Mouse (Mus musculus): Measurements from ENCODE around the gene Trim62. TPM values are rescaled to one million over a fixed set of nuclear protein-coding genes. Genes with fewer than 3 reads are reported as not detected.

Trim62 gene
- 10.7 and 11.2 TPM in 2 replicates for polyA plus RNA-seq (2012; rRNA removed)

GRCm38 (mm10) chr4:128883379-128883781 is at the start of gene Trim62:
Trim62 (plus strand) TSS chr4:128883580.
- H3K4me3 ChIP-seq (ENCODE audit: insufficient read depth, low read length), result peak within 1 kb of the TSS; percentile 76
- TF ChIP-seq POLR2A (IDR thresholded peaks at IDR 0.05; ENCODE audit: extremely low read depth, insufficient read depth, low read length), result no peak
- TF ChIP-seq CTCF (IDR thresholded peaks at IDR 0.05; ENCODE audit: extremely low read depth, insufficient read depth, low read length), result no peak
- H3K4me1 ChIP-seq (ENCODE audit: control insufficient read depth, insufficient read depth, low read length), result no peaks in the 10 kb centered on the region
- H3K27ac ChIP-seq (ENCODE audit: insufficient read depth, low read length), result peak within 1 kb of the TSS; percentile 61; the same call in 1 of the 2 replicates

- no peak overlapping the region for H3K27ac ChIP-seq (ENCODE audit: insufficient read depth, low read length)
- no peak overlapping the region for H3K4me3 ChIP-seq (ENCODE audit: insufficient read depth, low read length)
- no peaks in the 10 kb centered on the region; the same call in 1 of the 2 replicates for H3K4me1 ChIP-seq (ENCODE audit: control insufficient read depth, insufficient read depth, low read length)
- TF ChIP-seq POLR2A (IDR thresholded peaks at IDR 0.05; ENCODE audit: extremely low read depth, insufficient read depth, low read length), result no peak
- TF ChIP-seq CTCF (IDR thresholded peaks at IDR 0.05; ENCODE audit: extremely low read depth, insufficient read depth, low read length), result no peak
Measured at GRCm38 (mm10) chr4:128838202-128838601, 45.2 kb upstream of the Trim62 start.

DNA sequence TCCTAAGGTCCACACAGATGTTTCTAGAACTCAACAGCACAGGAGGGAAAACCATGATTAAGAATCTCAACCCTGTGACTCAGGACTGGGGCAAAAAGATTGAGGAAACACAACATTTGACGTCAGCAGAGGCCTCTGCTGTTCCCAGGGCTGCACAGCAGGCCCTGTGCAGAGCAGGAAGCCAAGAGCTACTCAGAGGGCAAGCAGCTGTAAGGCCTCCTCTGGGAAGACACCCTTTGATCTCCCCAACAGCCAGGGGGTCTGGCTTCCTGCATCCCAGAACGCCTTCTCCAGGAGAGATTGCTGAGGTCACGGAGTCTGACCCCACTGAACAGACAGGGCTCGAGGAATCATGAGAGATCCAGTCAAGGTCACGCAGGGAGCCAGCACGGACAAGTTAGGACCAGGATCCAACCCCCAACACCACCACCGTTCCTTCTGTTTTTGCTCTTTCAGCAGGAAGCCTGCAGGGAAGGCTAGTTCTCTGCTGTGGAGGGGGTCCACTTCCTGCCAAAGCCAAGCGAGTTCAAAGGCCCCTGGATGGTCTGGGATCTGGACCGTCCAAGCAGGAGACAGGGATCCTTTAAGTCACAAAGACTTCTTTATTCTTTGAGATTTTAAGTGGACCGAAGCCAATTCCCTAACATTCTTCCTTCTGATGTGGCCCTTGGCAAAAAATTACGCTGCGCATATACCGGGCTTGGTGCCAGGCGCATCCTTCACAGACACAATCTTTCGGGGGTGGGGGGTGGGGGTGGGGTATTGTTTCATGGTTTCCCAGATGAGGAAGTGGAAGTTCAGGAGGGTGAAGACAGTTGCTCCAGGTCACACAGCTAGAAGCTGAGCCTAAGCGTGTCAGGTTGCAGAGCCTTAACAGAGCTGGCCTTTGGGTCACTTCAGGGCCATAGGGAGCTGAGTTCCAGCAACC is 43.3 kb upstream of the Trim62 start:
- Histone ChIP-seq H3K4me3 (ENCODE audit: insufficient read depth, low read length) (no peak overlapping the region), H3K4me1 (ENCODE audit: control insufficient read depth, insufficient read depth, low read length) (no peaks in the 10 kb centered on the region; the same call in 1 of the 2 replicates), H3K27ac (ENCODE audit: insufficient read depth, low read length) (no peak overlapping the region)
- TF ChIP-seq CTCF (IDR thresholded peaks at IDR 0.05; ENCODE audit: extremely low read depth, insufficient read depth, low read length) (no peak), POLR2A (IDR thresholded peaks at IDR 0.05; ENCODE audit: extremely low read depth, insufficient read depth, low read length) (no peak)

GRCm38 (mm10) chr4:128841259-128841658 is 42.1 kb upstream of the Trim62 start:
- no peaks in the 10 kb centered on the region; the same call in 1 of the 2 replicates for H3K4me1 ChIP-seq (ENCODE audit: control insufficient read depth, insufficient read depth, low read length)
- no peak for TF ChIP-seq CTCF (IDR thresholded peaks at IDR 0.05; ENCODE audit: extremely low read depth, insufficient read depth, low read length)
- TF ChIP-seq POLR2A (IDR thresholded peaks at IDR 0.05; ENCODE audit: extremely low read depth, insufficient read depth, low read length), result no peak
- no peak overlapping the region for H3K27ac ChIP-seq (ENCODE audit: insufficient read depth, low read length)
- no peak overlapping the region for H3K4me3 ChIP-seq (ENCODE audit: insufficient read depth, low read length)

DNA sequence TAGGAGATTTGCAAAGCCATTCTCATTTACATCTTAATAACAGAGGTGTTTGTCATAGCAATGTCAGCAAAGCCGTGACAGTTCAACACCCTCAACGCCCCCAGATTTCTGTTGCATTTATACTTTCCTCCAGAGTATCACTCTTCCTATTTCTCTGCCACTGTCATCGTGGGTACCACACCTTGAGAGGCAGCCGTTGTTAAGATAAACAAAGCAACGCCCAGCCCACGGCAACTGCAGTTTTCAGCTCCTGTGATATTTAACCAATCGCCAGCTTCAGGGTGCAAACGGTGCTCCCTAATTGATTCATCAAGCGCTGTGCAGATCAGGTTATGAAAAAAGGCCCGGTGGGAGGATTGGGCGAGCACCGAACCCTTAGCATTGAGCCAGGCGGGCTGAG is 38.8 kb upstream of the Trim62 start:
- TF ChIP-seq POLR2A (IDR thresholded peaks at IDR 0.05; ENCODE audit: extremely low read depth, insufficient read depth, low read length) (no peak), CTCF (IDR thresholded peaks at IDR 0.05; ENCODE audit: extremely low read depth, insufficient read depth, low read length) (no peak)
- H3K4me1 ChIP-seq (ENCODE audit: control insufficient read depth, insufficient read depth, low read length), result no peaks in the 10 kb centered on the region; the same call in 1 of the 2 replicates
- no peak overlapping the region for H3K4me3 ChIP-seq (ENCODE audit: insufficient read depth, low read length)
- no peak overlapping the region for H3K27ac ChIP-seq (ENCODE audit: insufficient read depth, low read length)

DNA sequence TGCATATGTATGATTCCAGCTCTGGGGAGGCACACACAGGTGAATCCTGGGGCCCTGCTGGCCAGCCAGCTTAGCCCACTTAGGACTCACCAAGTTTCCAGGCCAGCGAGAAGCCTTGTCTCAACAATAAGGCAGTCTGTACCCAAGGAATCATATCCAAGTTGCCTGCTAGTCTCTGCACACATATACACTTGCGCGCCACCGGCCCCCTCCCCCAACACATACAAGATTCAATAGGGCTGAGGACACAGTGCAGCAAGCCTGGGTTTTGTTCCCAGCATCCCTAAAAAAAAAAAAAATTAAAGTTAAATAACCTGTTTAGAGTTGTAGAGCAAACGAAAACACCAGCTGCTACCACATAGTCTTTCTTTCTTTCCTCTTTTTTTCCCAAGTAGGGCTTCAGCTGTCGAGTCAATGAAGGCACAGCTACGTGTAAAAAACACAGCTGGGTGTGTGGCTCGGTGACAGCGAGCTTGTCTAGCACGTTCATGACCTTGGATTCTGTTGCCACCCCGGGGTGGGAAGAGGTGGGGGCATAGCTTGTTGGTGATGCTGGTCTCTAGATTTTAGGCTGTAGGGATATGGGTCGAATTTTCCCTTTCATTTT is 37.9 kb upstream of the Trim62 start:
- H3K27ac ChIP-seq (ENCODE audit: insufficient read depth, low read length), result no peak overlapping the region
- TF ChIP-seq CTCF (IDR thresholded peaks at IDR 0.05; ENCODE audit: extremely low read depth, insufficient read depth, low read length), result no peak
- TF ChIP-seq POLR2A (IDR thresholded peaks at IDR 0.05; ENCODE audit: extremely low read depth, insufficient read depth, low read length), result no peak

GRCm38 (mm10) chr4:128848961-128849360 is 34.4 kb upstream of the Trim62 start:
- Histone ChIP-seq H3K4me3 (ENCODE audit: insufficient read depth, low read length) (no peak overlapping the region), H3K27ac (ENCODE audit: insufficient read depth, low read length) (no peak overlapping the region), H3K4me1 (ENCODE audit: control insufficient read depth, insufficient read depth, low read length) (no peaks in the 10 kb centered on the region)
- TF ChIP-seq CTCF (IDR thresholded peaks at IDR 0.05; ENCODE audit: extremely low read depth, insufficient read depth, low read length) (no peak), POLR2A (IDR thresholded peaks at IDR 0.05; ENCODE audit: extremely low read depth, insufficient read depth, low read length) (no peak)

More for the DNA sequence above, 37.9 kb upstream of the Trim62 start:
- H3K4me1 ChIP-seq (ENCODE audit: control insufficient read depth, insufficient read depth, low read length), result no peaks in the 10 kb centered on the region; the same call in 1 of the 2 replicates
- no peak overlapping the region for H3K4me3 ChIP-seq (ENCODE audit: insufficient read depth, low read length)

- Histone ChIP-seq H3K4me1 (ENCODE audit: control insufficient read depth, insufficient read depth, low read length) (no peaks in the 10 kb centered on the region), H3K27ac (ENCODE audit: insufficient read depth, low read length) (no peak overlapping the region), H3K4me3 (ENCODE audit: insufficient read depth, low read length) (no peak overlapping the region)
- no peak for TF ChIP-seq POLR2A (IDR thresholded peaks at IDR 0.05; ENCODE audit: extremely low read depth, insufficient read depth, low read length)
- no peak for TF ChIP-seq CTCF (IDR thresholded peaks at IDR 0.05; ENCODE audit: extremely low read depth, insufficient read depth, low read length)
Measured at GRCm38 (mm10) chr4:128849686-128850085, 33.7 kb upstream of the Trim62 start.

GRCm38 (mm10) chr4:128852266-128852887 is 31.0 kb upstream of the Trim62 start:
- TF ChIP-seq CTCF (IDR thresholded peaks at IDR 0.05; ENCODE audit: extremely low read depth, insufficient read depth, low read length) (no peak), POLR2A (IDR thresholded peaks at IDR 0.05; ENCODE audit: extremely low read depth, insufficient read depth, low read length) (no peak)
- Histone ChIP-seq H3K27ac (ENCODE audit: insufficient read depth, low read length) (no peak overlapping the region), H3K4me3 (ENCODE audit: insufficient read depth, low read length) (no peak overlapping the region), H3K4me1 (ENCODE audit: control insufficient read depth, insufficient read depth, low read length) (no peaks in the 10 kb centered on the region)
